Mouse (Mus musculus): ENCODE measurements around the gene Sox5. TPM values are rescaled to one million over a fixed set of nuclear protein-coding genes. Genes with fewer than 3 reads are reported as not detected.

Sox5 gene
- 0.13 TPM for polyA plus RNA-seq (2017; shearing (Covaris generic))

DNA sequence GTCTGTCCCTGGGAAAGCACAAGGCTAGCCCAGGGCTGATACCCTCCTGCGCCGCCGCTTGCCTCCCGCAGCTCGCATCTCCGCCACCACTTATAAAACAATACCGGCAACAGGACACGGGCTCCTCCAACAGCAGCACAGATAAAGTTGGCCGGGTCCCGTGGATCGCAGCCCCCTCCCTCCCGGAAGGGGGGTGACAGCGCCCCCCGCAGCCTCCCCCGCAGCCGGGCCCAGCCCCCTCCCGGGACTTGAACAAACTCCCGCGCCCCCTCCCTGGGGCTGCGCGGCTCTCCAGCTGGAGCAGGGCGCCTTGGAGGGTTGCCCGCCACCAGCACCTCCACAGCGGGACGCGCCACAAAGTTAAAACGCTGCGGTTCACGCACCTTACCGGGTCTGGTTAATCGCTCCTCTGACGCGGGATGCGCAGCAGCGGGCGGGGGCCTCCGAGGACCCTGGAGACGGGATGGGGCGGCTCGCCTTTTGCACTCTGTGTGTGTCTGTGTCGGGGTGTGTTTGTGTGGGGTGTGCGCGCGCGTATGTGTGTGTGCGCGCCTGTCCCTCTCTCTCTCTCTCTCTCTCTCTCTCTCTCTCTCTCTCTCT is at the start of gene Sox5:
Gene Sox5 (minus strand): TSS at position 547 of the 600 bp plus-strand sequence.

Measured in CD4-positive, CD25-positive, alpha-beta regulatory T cell (primary cell).